Mouse (Mus musculus) cerebellum, adult 11-12 months (tissue): ENCODE measurements around the gene Olfr557.

Experiments
- DNase-seq: peaks from one replicate; pipeline ENCODE4 v3.0.0; 2022

The Olfr557 gene

GRCm38 (mm10) chr7:102695358-102696125 is at the start of gene Olfr557:
TSS of gene Olfr557 (plus strand) at chr7:102695910.
- DNase-seq: no peak

GRCm38 (mm10) chr7:102658523-102658922 is 37.2 kb upstream of the Olfr557 start, which contains the start of gene Olfr555:
TSS of gene Olfr555 (plus strand) at chr7:102658823.
- DNase-seq: no peak

- no peak for DNase-seq
Observed at GRCm38 (mm10) chr7:102664599-102664998, 31.1 kb upstream of the Olfr557 start, which contains the start of gene Olfr556. TSS of gene Olfr556 (plus strand) at chr7:102664899.

- DNase-seq: no peak
Observed at GRCm38 (mm10) chr7:102665378-102665777, 30.3 kb upstream of the Olfr557 start.

GRCm38 (mm10) chr7:102676225-102676624 is 19.5 kb upstream of the Olfr557 start:
- DNase-seq: no peak

- DNase-seq: no peak
Observed at GRCm38 (mm10) chr7:102681916-102682315, 13.8 kb upstream of the Olfr557 start.

- DNase-seq: peak; percentile 51
Observed at GRCm38 (mm10) chr7:102686944-102687501, 8.7 kb upstream of the Olfr557 start, which contains the start of gene Trim68. TSS of gene Trim68 (minus strand) at chr7:102687327.

- peak; percentile 48 for DNase-seq
Observed at GRCm38 (mm10) chr7:102698461-102698860, 2.8 kb downstream of the Olfr557 start.

- DNase-seq: no peak
Observed at GRCm38 (mm10) chr7:102701915-102702314, 6.2 kb downstream of the Olfr557 start, which contains the start of gene Olfr558. TSS of gene Olfr558 (plus strand) at chr7:102702215.

GRCm38 (mm10) chr7:102718970-102719369 is 23.3 kb downstream of the Olfr557 start, which contains the start of gene Olfr33:
TSS of gene Olfr33 (minus strand) at chr7:102719070.
- no peak for DNase-seq

GRCm38 (mm10) chr7:102727391-102727790 is 31.7 kb downstream of the Olfr557 start, which contains the start of gene Olfr559:
TSS of gene Olfr559 (minus strand) at chr7:102727491.
- DNase-seq: no peak

- no peak for DNase-seq
Observed at GRCm38 (mm10) chr7:102733793-102734192, 38.1 kb downstream of the Olfr557 start.

GRCm38 (mm10) chr7:102737705-102738104 is 42.0 kb downstream of the Olfr557 start:
- no peak for DNase-seq
